Mouse (Mus musculus) E14TG2a.4 (cell line): Measurements from ENCODE around the gene Eftud2.
A peak's percentile ranks its signal among the peaks of the same experiment; 100 is the strongest.

Experiments
- CTCF ChIP-seq: conservative IDR thresholded peaks from 2 replicates; pipeline ENCODE4 v1.5.1; 2014; ENCODE audit warnings: low read length
- NANOG ChIP-seq: IDR thresholded peaks from 2 replicates; pipeline ENCODE4 v1.6.1; 2014; ENCODE audit warnings: borderline replicate concordance, low read length, mixed read lengths
- POU5F1 ChIP-seq: IDR thresholded peaks from 2 replicates; pipeline ENCODE4 v1.6.1; 2014; ENCODE audit warnings: low read length, borderline replicate concordance

- TF ChIP-seq CTCF (peak; percentile 92), POU5F1 (no peak), NANOG (no peak)
Observed at GRCm38 (mm10) chr11:102900763-102901162, 20.0 kb upstream of the Eftud2 start, which contains the start of gene Gfap.
